Mouse (Mus musculus) cerebral cortex, adult 2 months (tissue): ENCODE results near the gene Chpf2.

Experiments used
- WGBS: fragments of 180-500 bp; shearing (Covaris S2); methylation state at CpG from one replicate; pipeline ENCODE4 v1.1.7; 2018; 5-methylcytosine and 5-hydroxymethylcytosine counted together

Chpf2 gene

GRCm38 (mm10) chr5:24586547-24587199 is at the start of gene Chpf2:
Gene Chpf2 (plus strand): TSS chr5:24586741.
- under 1% methylated on average over 43 of the region's 43 CpGs for WGBS

GRCm38 (mm10) chr5:24537618-24538017 is 48.9 kb upstream of the Chpf2 start:
- WGBS = 74% methylated on average over 16 of the region's 16 CpGs

GRCm38 (mm10) chr5:24539571-24540296 is 46.8 kb upstream of the Chpf2 start:
- WGBS = 91% methylated on average over 22 of the region's 22 CpGs

GRCm38 (mm10) chr5:24540387-24541143 is 46.0 kb upstream of the Chpf2 start, which contains the start of gene Asb10:
Gene Asb10 (minus strand): TSS chr5:24540978.
- 50% methylated on average over 14 of the region's 14 CpGs for WGBS

DNA sequence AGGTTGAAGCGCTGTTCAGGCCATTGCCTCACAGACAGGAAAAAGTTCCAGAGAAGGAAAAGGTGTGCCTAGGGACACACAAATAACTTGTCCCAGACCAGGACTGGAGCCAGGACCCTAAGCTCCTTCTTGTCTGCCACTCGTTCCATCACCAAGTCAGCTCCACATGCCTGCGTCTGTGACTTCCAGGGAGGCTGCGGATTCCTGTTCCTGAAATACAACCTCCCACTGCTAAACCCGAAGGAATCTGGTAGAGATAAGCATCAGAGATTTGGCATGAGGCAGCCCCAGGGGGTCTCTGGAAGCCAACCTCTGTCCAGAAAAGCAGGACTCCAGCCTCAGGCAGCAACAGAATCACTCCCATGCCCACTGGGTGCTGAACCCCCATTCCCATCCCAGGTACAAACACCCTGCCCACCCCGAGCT is 45.4 kb upstream of the Chpf2 start:
- whole genome bisulfite sequencing = 35% methylated on average over 6 of the region's 6 CpGs

GRCm38 (mm10) chr5:24542643-24543042 is 43.9 kb upstream of the Chpf2 start:
- 85% methylated on average over 7 of the region's 7 CpGs for WGBS

DNA sequence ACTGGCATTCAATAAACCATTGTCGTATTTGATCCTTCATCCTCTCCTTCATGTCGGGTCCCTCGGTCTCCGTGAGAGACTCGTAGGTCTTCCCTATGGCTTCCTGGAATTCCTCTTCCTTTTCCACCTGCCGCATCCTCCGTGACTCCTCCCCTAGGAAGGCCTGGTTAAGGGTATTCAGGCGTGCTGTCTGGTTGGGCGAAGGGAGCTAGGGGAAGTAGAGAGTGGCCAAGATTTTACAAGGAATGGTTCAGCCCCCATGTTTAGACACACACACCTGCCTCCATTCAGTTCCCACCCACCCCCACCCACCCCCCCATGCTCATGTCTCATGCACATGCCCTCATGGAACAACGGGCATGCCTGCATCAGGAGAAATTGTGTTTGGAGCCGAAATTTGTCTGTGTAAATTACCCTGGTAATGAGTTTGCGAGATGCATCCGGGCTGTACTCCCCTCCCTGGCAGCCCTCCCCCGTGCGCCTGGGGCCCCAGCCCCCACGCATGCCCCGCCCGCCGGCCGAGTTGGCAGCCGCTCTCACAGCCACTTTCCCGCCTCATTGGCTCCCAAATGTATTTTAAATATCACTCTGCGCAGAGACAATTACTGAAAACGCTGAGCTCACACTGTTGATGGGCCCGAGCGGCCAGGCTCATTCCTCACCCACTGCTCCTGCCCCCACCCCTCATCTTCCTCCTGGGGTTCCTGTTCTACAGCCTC is 35.8 kb upstream of the Chpf2 start:
- 23% methylated on average over 26 of the region's 26 CpGs for WGBS

- WGBS = 49% methylated on average over 2 of the region's 2 CpGs
These were observed 35.2 kb upstream of the Chpf2 start for GRCm38 (mm10) chr5:24551317-24551688.

DNA sequence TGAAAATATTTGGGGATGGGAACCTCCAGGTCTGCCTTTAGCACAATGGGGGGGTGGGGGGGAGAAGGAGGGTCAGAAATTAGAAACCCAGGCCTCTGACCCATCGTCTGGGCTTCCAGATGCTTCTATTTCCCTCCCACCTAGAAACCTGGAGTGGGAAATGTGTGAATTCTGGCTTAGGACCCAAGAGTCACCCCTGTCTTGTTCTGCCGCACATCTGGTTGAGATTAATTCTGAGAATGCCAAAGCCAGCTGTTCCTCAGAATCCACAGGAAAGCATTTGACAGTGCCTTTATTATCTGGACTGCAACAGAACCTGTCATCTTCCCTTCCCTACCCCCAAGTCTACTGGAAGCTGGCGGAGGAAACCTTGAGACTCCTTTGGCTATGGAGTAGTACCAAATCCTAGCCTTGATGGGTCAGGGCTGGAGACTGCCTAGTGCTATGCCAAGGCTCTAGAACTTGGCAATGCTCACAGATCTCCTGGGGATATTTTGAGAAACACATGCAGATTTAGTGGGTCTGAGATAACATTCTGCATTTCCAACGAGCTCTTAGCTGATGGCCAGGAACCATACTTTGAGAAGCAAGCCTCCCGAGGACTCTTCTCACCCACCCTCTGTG is 32.8 kb upstream of the Chpf2 start:
- 58% methylated on average over 5 of the region's 5 CpGs for WGBS

GRCm38 (mm10) chr5:24555335-24555734 is 31.2 kb upstream of the Chpf2 start:
- WGBS = 93% methylated on average over 7 of the region's 7 CpGs

DNA sequence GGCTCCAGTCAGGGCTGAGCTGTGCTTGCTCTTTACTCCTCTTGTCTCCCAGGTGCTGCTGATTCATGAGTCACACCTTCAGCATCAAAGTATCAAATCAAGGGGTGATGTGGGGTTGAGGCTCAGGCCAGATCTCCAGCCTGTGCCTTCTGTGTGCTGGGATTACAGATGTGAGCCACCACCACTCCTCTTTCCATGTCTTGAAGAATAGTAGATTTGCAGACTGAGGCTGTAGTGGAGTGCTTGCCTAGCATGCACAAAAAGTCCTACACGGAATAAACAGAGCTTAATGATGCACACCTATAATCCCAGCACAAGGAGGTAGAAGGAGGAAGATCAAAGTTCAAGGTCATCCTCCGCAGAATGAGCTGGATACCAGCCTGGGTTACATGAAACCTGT is 29.8 kb upstream of the Chpf2 start, which contains the start of gene 4931409K22Rik:
Gene 4931409K22Rik, minus strand, starts transcription at position 101 of the 400 bp plus-strand sequence.
- 77% methylated on average over 2 of the region's 2 CpGs for WGBS

- WGBS = 83% methylated on average over 1 of the region's 1 CpGs
These were observed 10.6 kb upstream of the Chpf2 start for GRCm38 (mm10) chr5:24575948-24576347.

- WGBS = under 1% methylated on average over 32 of the region's 32 CpGs
These were observed 9.7 kb upstream of the Chpf2 start for GRCm38 (mm10) chr5:24576801-24577182.

GRCm38 (mm10) chr5:24577183-24577929 is 9.2 kb upstream of the Chpf2 start, which contains the start of gene Abcf2:
Gene Abcf2 (minus strand): TSS chr5:24577467.
- WGBS = under 1% methylated on average over 48 of the region's 48 CpGs

- WGBS = 57% methylated on average over 6 of the region's 6 CpGs
These were observed 8.2 kb upstream of the Chpf2 start for GRCm38 (mm10) chr5:24578109-24578963.

DNA sequence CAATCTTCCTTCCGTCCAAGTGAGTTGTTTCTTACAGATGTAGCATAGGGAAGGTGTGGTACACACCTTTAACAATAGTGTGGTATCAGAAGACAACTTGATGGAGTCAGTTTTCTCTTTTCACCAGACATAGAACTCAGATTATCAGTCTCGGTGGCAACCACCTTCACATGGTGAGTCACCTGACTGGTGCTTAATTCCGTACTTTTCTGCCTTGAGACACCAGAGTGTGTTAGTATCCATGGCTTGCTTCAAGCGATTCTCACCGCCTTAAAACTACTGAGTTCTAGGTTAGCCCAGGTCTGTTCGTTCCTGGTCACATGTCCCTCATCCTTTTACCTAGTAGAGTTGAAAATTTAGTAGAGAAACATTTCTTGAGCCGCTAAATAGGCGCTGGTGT is 435 bp upstream of the Chpf2 start:
- WGBS = 5% methylated on average over 8 of the region's 8 CpGs

GRCm38 (mm10) chr5:24587200-24587577 is 648 bp downstream of the Chpf2 start:
- 7% methylated on average over 4 of the region's 4 CpGs for WGBS

DNA sequence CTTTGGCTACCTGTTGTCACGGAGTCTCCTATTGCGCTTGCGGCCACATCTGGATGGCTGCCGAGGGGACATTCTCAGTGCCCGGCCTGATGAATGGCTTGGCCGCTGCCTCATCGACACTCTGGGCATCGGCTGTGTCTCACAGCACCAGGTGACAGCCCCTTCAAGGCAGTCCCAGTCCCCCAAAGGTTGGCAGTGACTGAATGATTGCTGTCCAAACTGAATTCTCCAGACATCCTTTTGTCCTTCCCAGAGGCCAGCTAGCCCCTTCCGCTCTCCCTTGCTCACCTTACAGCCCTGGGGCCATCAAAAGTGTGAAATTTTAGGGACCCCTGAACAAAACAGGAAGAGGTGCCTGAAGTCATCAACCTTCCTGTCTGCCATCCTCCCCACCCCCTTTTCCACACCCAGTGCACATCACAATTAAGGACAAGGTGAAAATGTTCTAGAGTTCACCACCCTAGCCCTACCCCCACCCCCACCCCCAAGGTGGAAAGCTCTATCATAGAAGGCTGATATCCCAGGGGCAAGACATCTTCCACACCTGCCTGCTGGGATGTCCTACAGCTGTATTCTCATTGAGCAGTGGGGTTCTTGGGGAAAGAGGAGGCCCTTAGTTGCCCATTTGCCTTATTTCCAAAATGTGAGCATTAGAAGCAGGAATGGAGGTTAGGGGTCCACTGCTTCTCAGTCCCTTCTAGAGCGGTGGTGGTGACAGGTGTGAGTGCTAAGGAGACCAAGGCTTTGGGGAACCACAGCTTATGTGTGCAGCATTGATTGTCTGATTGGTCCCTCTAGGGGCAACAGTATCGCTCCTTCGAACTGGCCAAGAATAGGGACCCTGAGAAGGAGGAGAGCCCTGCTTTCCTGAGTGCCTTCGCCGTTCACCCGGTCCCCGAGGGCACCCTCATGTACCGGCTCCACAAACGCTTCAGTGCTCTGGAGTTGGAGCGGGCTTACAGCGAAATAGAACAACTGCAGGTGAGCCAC is 3.3 kb downstream of the Chpf2 start:
- WGBS = 81% methylated on average over 20 of the region's 20 CpGs
